Mouse (Mus musculus) left cerebral cortex, postnatal 4 days (tissue): ENCODE results near the gene Plekhg3. TPM values are rescaled to one million over a fixed set of nuclear protein-coding genes. Genes with fewer than 3 reads are reported as not detected.

Source experiments
- DNase-seq: peaks from one replicate; pipeline ENCODE4 v3.0.0-alpha.2; 2022
- intact Hi-C: fragments of 180-260 bp; cut with DNase I; formaldehyde crosslinking; loops from one replicate; pipeline ENCODE4 v1.15.1; 2025
- total RNA-seq, 2 experiments: library from RNA; stranded (reverse); gene quantifications; 2 replicates each; pipeline ENCODE4 v1.2.3; 2021

The Plekhg3 gene
- total RNA-seq, 2 experiments from 2014 or later, result 3.0 to 3.3 TPM

- DNase-seq, result no peak
- intact Hi-C loops, result no loop called here
These were observed 7.0 kb upstream of the Plekhg3 start for GRCm38 (mm10) chr12:76523654-76524053.

DNA sequence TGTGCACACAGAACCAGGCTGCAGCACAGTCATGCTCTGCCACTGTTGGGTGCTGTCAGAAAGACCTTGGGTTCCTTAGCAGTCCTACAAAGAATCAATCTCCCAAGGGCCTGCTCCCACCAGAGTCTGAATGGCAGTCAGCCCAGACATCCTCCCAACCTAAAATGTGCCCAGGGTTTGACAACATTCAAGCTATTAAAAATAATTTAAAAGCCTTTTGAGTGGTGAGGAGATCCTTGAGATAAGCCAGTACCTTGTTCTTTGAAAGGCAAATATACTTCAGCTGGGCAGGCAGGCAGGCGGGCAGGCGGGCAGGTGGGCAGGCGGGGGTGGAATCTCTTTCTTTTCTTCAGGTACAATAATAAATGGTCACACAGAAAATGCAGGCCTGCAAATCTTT, 5.8 kb upstream of the Plekhg3 start:
- intact Hi-C loops, result no loop called here
- no peak for DNase-seq

- DNase-seq, result no peak
- intact Hi-C loops, result no loop called here
These were observed 3.3 kb upstream of the Plekhg3 start for GRCm38 (mm10) chr12:76527245-76527881.

DNA sequence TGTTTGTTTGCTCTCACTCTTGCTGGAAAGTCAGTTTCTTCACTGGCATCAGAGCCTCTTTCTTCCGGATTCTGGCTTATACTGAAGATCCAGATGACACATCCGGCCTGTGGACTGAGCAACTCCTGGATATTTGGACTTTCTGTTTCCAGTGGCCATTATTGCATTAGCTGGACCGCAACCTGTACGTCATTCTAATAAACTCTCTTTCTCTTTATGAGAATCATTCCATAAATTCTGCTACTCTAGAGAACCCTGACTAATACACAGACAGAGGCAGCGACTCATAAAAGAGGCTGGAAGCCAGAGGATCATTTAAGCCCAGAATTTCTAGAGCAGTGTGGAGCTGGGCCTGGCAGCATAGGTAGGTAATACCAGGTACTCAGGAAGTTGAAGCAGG, 1.9 kb upstream of the Plekhg3 start:
- DNase-seq, result no peak
- intact Hi-C loops, result no loop called here

DNA sequence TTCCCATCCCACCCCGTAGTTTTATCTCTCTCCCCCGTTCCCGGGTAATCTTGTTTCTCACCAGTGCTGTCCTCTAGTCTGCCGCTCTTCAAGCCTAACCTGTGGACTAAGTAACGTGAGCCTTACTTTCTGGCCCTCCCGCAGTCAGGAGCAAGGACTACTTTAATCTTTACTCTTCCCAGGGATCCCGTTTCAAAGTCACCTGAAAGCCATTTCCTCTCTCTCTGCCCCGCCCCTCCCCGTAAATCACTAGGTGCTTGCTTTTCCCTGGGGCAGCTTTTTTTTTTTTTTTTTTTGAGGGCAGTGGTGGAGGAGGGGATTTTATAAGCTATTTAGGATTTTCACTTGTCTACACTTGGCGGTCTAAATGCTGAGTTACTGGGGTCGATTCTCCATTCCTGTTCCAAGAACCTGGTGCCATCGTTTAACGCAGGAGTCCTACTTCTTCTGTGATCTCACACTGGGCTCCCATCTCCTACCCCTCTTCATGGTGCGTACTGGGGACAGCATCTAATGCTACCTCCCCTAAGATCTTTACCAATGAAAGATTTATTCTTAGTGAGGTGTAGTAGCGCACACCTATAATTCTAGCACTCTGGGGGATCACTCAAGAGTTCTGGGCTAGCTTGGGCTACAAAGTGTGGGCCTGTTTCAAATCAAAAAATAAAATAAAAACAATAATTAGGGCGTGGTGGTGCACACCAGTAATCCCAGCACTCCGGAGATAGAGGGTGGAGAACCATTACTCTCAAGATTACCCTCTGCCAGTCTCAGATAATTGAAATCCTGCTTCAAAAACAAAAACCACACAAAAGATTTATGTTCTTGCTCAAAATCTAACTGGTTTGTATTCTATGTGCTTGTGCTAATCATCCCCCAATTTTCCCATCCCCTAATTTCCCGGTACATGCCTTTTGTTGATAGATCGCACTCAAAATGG, 1.6 kb downstream of the Plekhg3 start:
- intact Hi-C loops, result no loop called here
- no peak for DNase-seq

- DNase-seq, result no peak
- intact Hi-C loops, result no loop called here
These were observed 2.3 kb downstream of the Plekhg3 start for GRCm38 (mm10) chr12:76532926-76533376.

- peak; percentile 62 for DNase-seq
- intact Hi-C loops, result no loop called here
These were observed 2.9 kb downstream of the Plekhg3 start for GRCm38 (mm10) chr12:76533377-76534222.

- no peak for DNase-seq
- intact Hi-C loops, result no loop called here
These were observed 3.5 kb downstream of the Plekhg3 start for GRCm38 (mm10) chr12:76534233-76534632.

DNA sequence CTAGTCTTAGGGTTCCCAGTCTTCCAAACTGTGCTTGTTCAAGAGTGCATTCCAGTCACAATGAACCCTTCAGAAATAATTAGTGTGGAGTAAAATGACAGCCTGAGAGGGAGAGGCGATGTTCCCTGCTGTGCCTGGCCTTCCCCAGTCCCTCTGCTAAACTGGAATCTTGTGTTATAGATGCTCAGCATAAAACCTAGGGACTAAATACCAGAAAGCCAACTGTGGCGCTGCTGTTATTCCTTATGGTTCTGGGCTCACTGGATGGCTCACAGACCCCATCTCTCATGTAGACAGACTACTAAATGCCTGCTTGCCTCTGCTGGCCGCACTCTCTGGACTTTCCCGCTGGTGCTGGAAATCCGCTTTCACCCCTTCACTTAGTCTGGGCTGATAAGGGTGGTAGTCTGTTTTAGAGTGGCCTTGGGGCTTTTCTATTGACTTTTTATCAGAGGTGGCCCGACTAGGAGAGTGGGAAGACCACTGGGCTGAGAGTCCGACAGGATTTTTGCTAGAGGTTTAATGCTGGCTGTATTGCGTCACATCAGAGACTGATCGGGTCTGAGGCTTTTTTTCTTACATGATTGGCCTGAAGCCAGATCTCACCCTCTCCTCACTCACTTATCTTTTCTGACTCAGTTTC, 4.1 kb downstream of the Plekhg3 start:
- intact Hi-C loops, result no loop called here
- DNase-seq, result no peak

DNA sequence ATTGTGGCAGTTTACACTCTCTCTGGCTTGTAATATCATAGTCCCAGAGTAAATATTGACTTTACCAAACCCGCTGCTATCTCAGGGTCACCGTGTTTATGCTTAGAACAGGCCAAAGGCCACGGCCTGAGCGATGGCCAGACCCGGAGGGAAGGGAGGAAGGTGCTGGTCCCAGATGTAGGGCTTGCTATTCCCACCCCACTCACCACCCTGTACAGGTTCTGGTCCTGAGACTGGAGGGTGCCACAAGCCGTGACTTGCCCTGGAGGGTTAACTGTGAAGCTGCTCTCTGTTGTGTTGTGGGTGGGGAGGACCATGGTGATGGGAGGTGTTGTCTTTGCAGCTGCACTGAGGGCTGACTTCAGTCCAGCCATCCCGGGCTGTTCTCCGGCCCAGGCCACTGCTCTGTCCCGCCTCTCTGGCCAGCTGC, 4.8 kb downstream of the Plekhg3 start:
- DNase-seq, result no peak
- intact Hi-C loops, result no loop called here

DNA sequence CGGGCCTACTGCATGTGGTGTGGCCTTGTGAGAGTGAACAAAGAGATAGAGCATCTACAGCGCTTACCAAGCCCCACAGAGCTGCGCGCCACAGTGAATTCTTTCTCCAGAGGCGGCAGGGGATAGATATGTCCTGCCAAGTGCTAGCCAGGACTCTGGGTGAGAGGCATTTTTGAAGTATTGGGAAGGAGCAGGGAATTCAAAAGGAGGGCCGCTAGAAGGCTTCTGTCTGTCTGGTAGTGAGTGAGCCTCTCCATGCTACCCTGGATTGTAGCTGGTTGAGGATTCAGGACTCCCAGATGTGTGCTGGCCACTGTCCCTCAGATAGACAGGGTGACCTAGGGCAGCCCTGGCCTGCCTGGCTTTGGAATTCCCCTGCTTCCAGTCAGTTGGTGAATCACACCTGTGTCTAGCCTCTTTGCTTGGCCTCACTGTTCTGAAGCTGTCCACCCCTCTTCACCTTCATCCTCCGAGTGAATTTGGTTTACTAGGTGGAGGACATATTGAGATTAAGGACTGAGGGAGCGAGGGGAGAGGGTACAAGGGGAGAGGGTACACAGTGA, 6.0 kb downstream of the Plekhg3 start:
- intact Hi-C loops, result no loop called here
- DNase-seq, result no peak

DNA sequence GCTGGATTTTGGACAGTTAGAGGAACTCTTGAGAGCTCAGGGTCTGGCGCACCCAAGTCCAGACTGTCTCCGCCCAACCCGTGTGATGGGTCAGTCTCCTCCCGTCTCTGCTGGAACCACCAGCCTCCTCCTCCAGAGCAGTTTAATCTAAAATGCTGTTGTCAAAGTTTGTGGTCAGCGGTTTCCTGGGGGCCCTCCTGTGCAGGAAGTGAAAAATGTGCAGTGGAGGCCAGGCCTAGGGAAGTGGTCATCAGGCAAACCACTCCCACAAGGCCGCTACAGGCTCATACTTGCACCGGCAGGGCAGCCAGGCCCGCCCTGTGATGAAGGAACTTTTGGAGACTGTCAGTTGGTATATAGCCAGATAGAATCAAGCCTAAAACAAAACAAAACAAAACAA, 6.7 kb downstream of the Plekhg3 start:
- intact Hi-C loops, result no loop called here
- DNase-seq, result no peak

DNA sequence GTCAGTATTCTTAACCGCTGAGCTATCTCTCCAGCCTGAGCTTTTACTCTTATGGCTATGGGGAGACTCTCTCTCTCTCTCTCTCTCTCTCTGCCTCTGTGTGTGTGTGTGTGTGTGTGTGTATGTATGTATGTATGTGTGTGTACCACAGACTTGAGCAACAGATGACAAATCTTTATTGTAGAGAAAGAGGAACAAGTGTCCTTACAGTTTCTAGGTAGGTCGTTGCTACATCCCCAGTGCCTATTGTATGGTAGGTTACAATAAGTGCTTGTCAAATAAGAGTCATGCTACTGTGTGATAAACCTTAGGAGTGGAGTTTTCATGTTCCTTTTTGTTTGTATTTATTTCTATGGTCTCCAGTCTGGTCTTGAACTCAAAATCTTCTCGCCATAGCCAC, 9.5 kb downstream of the Plekhg3 start:
- intact Hi-C loops, result no loop called here
- DNase-seq, result no peak

GRCm38 (mm10) chr12:76540701-76541221, 10.1 kb downstream of the Plekhg3 start:
- intact Hi-C loops, result no loop called here

GRCm38 (mm10) chr12:76541475-76541874, 10.8 kb downstream of the Plekhg3 start:
- intact Hi-C loops, result no loop called here
- DNase-seq, result no peak

More at GRCm38 (mm10) chr12:76540701-76541221, 10.1 kb downstream of the Plekhg3 start:
- no peak for DNase-seq

DNA sequence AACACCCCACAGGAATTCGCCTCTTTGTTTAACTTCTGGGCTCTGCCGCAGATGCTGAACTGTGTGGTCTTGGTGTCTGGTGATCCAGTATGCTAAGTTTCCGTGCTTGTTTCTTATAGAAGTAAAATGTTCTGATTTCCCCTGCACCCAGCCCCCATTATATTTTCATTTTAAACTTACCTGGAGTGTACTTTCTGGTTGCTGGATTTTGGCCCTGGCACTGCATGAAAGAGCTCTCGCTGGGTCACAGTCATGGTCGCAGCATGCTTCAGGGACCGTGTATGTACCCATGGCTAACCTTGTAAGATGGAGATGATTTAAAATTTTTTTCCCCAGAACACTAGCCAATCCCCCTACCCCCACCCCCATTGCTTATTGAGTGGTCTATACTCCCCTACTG, 11.2 kb downstream of the Plekhg3 start:
- DNase-seq, result no peak
- intact Hi-C loops, result no loop called here

GRCm38 (mm10) chr12:76545786-76546370, 15.2 kb downstream of the Plekhg3 start:
- intact Hi-C loops, result no loop called here

DNA sequence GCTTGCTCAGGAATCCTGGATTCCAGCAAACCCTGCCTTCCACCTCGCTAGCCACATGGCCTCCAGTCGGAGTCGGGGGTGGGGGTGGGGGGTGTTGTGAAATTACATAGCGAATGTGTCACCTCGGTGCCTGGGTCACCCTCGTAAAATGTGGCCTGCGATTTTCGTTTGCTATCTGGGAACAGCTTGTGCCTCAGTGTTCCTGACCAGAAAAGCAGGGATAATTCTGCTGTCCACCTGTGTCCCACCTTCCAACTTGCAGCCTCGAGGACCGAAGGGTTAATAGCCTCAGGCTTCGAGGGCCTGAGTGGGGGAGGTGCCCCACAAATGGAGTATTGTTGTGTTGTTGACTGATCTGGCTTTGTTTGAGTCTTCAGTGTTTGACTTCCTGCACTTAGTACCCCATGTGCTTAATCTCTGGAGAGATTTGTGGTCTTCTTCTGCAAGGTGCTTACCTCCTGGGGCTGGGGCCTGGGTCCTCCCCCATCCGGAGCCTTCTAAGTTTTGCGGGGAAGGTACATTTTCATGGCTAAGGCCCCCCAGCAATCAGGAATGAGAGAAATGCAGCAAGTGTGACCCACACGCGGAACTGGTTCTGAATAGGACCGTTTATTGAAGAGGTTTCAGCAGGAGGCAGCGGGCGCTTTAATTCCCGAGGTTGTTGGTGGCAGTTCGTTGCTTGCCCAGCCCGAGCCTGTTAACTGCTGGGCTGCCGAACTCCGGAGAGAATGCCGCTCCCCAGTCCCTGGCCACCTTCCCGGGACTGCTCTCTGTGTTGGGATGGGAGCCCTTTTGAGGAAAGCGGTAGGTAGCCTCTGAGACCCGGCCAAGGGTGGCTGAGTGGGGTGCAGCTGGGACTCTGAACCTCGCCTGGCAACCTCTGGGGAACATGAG, 15.9 kb downstream of the Plekhg3 start:
- intact Hi-C loops, result no loop called here
- DNase-seq, result peak; percentile 57

More at GRCm38 (mm10) chr12:76545786-76546370, 15.2 kb downstream of the Plekhg3 start:
- no peak for DNase-seq
